Mouse (Mus musculus) CH12.LX (cell line): ENCODE results near the gene Rex1bd. TPM values are rescaled to one million over a fixed set of nuclear protein-coding genes. Genes with fewer than 3 reads are reported as not detected.

Experiments used
- DNase-seq: peaks from one replicate; pipeline ENCODE4 v3.0.0-alpha.2; 2013; ENCODE audit errors: extremely low read depth
- H3K27ac ChIP-seq: 2 replicates; pipeline ENCODE4 v1.5.1; 2012; ENCODE audit warnings: low read depth, mild to moderate bottlenecking, control low read depth, moderate library complexity; ENCODE audit not compliant: insufficient read depth
- H3K27me3 ChIP-seq: replicated peaks from 2 replicates; pipeline ENCODE3; 2012; ENCODE audit warnings: inconsistent platforms
- H3K36me3 ChIP-seq, 2 experiments: replicated peaks in 1 of 2; 2 replicates each; pipeline versions ENCODE3 to v1.6.1; 2012; ENCODE audit warnings: inconsistent platforms in 1 of 2, low read length in 1 of 2, mild to moderate bottlenecking in 1 of 2, mixed read lengths in 1 of 2, moderate library complexity in 1 of 2; ENCODE audit not compliant: control insufficient read depth in 1 of 2, insufficient read depth in 1 of 2
- H3K4me1 ChIP-seq, 2 experiments: 2 replicates each; pipeline ENCODE4 v1.6.1; 2012; ENCODE audit warnings: inconsistent platforms in 1 of 2, moderate library complexity in 1 of 2; ENCODE audit not compliant: insufficient read depth in 2 of 2, control insufficient read depth in 1 of 2
- H3K4me2 ChIP-seq: 2 replicates; pipeline ENCODE4 v1.6.1; 2012; ENCODE audit warnings: low read depth, mild to moderate bottlenecking, control low read depth; ENCODE audit not compliant: poor library complexity, insufficient read depth, severe bottlenecking
- H3K4me3 ChIP-seq, 3 experiments: fragments of 150-350 bp in 1 of 3; sonication (generic) in 1 of 3; replicated peaks in 1 of 3; 2 replicates each; pipeline versions ENCODE3 to v1.5.1; 2011 to 2012; ENCODE audit warnings: low read depth in 2 of 3, low read length in 2 of 3, mild to moderate bottlenecking in 2 of 3, moderate library complexity in 2 of 3, control low read depth in 1 of 3, improper control_type of control experiment in 1 of 3, inconsistent platforms in 1 of 3, mixed read lengths in 1 of 3; ENCODE audit not compliant: poor library complexity in 1 of 3
- H3K79me2 ChIP-seq: replicated peaks from 2 replicates; pipeline ENCODE4 v1.6.1; 2012; ENCODE audit warnings: mild to moderate bottlenecking, moderate library complexity; ENCODE audit not compliant: control insufficient read depth, poor library complexity, insufficient read depth, severe bottlenecking; ENCODE audit errors: extremely low read depth
- H3K9ac ChIP-seq: 2 replicates; pipeline ENCODE4 v1.6.1; 2012; ENCODE audit warnings: low read depth, mild to moderate bottlenecking, control low read depth, moderate library complexity; ENCODE audit not compliant: insufficient read depth
- H3K9me3 ChIP-seq: replicated peaks from 2 replicates; pipeline ENCODE3; 2012; ENCODE audit warnings: low read length, inconsistent platforms, mixed read lengths
- BHLHE40 ChIP-seq: IDR thresholded peaks from 2 replicates; pipeline ENCODE4 v1.6.1; 2011; ENCODE audit warnings: mild to moderate bottlenecking, low read depth, low read length, improper control_type of control experiment
- CHD1 ChIP-seq: IDR thresholded peaks from 2 replicates; pipeline ENCODE4 v1.6.1; 2012; ENCODE audit warnings: low read depth, low read length, improper control_type of control experiment, inconsistent platforms
- EP300 ChIP-seq: IDR thresholded peaks from 2 replicates; pipeline ENCODE4 v1.6.1; 2011; ENCODE audit warnings: low read length, improper control_type of control experiment
- GABPA ChIP-seq: IDR thresholded peaks from 2 replicates; pipeline ENCODE4 v1.6.1; 2012; ENCODE audit warnings: low read depth, low read length, improper control_type of control experiment, inconsistent platforms; ENCODE audit not compliant: insufficient replicate concordance
- HCFC1 ChIP-seq: IDR thresholded peaks from 2 replicates; pipeline ENCODE4 v1.6.1; 2012; ENCODE audit warnings: low read depth, mild to moderate bottlenecking, inconsistent platforms, low read length, improper control_type of control experiment
- MAFK ChIP-seq: IDR thresholded peaks from 2 replicates; pipeline ENCODE4 v1.6.1; 2011; ENCODE audit warnings: low read length, improper control_type of control experiment; ENCODE audit not compliant: insufficient replicate concordance
- MEF2A ChIP-seq: IDR thresholded peaks from 2 replicates; pipeline ENCODE4 v1.6.1; 2014; ENCODE audit warnings: low read depth, mild to moderate bottlenecking, inconsistent platforms, low read length, improper control_type of control experiment, borderline replicate concordance
- PAX5 ChIP-seq: IDR thresholded peaks from 2 replicates; pipeline ENCODE4 v1.6.1; 2012; ENCODE audit warnings: low read length, inconsistent platforms, mixed read lengths
- POLR2AphosphoS2 ChIP-seq: IDR thresholded peaks from 2 replicates; pipeline ENCODE4 v1.6.1; 2011; ENCODE audit warnings: low read depth, low read length, improper control_type of control experiment
- RAD21 ChIP-seq: IDR thresholded peaks from 2 replicates; pipeline ENCODE4 v1.6.1; 2011; ENCODE audit warnings: low read depth, mild to moderate bottlenecking, low read length, improper control_type of control experiment, moderate library complexity
- SIN3A ChIP-seq: IDR thresholded peaks from 2 replicates; pipeline ENCODE4 v1.6.1; 2012; ENCODE audit warnings: low read length, improper control_type of control experiment, inconsistent platforms
- SMC3 ChIP-seq: IDR thresholded peaks from 2 replicates; pipeline ENCODE4 v1.6.1; 2011; ENCODE audit warnings: low read depth, low read length, improper control_type of control experiment
- TBP ChIP-seq: conservative IDR thresholded peaks from 2 replicates; pipeline ENCODE4 v1.6.1; 2011; ENCODE audit warnings: low read depth, low read length, improper control_type of control experiment
- TCF12 ChIP-seq: IDR thresholded peaks from 2 replicates; pipeline ENCODE4 v1.6.1; 2014; ENCODE audit warnings: low read depth, mild to moderate bottlenecking, inconsistent platforms, low read length, improper control_type of control experiment
- USF1 ChIP-seq: IDR thresholded peaks from 2 replicates; pipeline ENCODE4 v1.6.1; 2014; ENCODE audit warnings: low read depth, mild to moderate bottlenecking, inconsistent platforms, low read length, improper control_type of control experiment
- USF2 ChIP-seq: conservative IDR thresholded peaks from 2 replicates; pipeline ENCODE4 v1.6.1; 2011; ENCODE audit warnings: low read depth, low read length, improper control_type of control experiment
- dilution Hi-C: fragments of 300-500 bp; cut with MboI; formaldehyde crosslinking; loops from 2 replicates; pipeline ENCODE4 v1.14.3; 2020; ENCODE audit warnings: low sequenced_read_pairs; ENCODE audit not compliant: extremely low pct_unique_long_range_greater_than_20kb, extremely low pct_ligation_motif_present
- in situ Hi-C: fragments of 300-500 bp; cut with MboI; formaldehyde crosslinking; loops from 3 replicates; pipeline ENCODE4 v1.14.3; 2019; ENCODE audit warnings: low sequenced_read_pairs, low pct_ligation_motif_present, low pct_unique_long_range_greater_than_20kb, mixed read lengths
- polyA plus RNA-seq: library from polyadenylated mRNA; unstranded; fragments of >175 nt; gene quantifications from 2 replicates; pipeline ENCODE4 v1.2.1, GENCODE M21; 2012; ENCODE audit warnings: low read depth; ENCODE audit not compliant: insufficient read length
- total RNA-seq, 2 experiments: library from RNA; depleted of rRNA; stranded (reverse); fragments of 300-350 nt in 1 of 2; fragments of >200 nt in 1 of 2; gene quantifications; 2 replicates each; pipeline ENCODE4 v1.2.3; 2012 to 2014

Gene Rex1bd
- total and polyA plus RNA-seq, 3 experiments: 38.4 to 90.0 (median 47.8) TPM

- H3K27ac ChIP-seq: no peak overlapping the region
- no peak overlapping the region for H3K4me2 ChIP-seq
- no peak overlapping the region for H3K4me3 ChIP-seq
- H3K9me3 ChIP-seq: no peaks in the 10 kb centered on the region
- H3K27me3 ChIP-seq: peaks cover 20% of the 10 kb centered on the region
- H3K9ac ChIP-seq: no peak overlapping the region
- dilution Hi-C loops: no loop called here
- in situ Hi-C loops: loop anchor here (10.0 kb wide), 1 partner anchor 88 kb away; no protein-coding TSS in a partner anchor
- H3K79me2 ChIP-seq: no peaks in the 10 kb centered on the region
- H3K4me1 ChIP-seq: peaks cover 7 to 60% of the 10 kb centered on the region in 2 experiments
- H3K36me3 ChIP-seq: peaks cover 3 to 28% of the 10 kb centered on the region in 2 experiments
- no peak for TF ChIP-seq PAX5
- no peak for TF ChIP-seq GABPA
- DNase-seq: no peak
Measured at GRCm38 (mm10) chr8:70502540-70502939, 4.0 kb downstream of the Rex1bd start.

GRCm38 (mm10) chr8:70501820-70502529 is 4.6 kb downstream of the Rex1bd start:
- H3K4me1 ChIP-seq: peaks cover 6 to 56% of the 10 kb centered on the region in 2 experiments
- H3K9ac ChIP-seq: no peak overlapping the region
- H3K27ac ChIP-seq: no peak overlapping the region
- no peak for DNase-seq
- TF ChIP-seq USF1: no peak
- TF ChIP-seq CHD1: no peak
- no peak for TF ChIP-seq RAD21
- TF ChIP-seq TCF12: no peak
- TF ChIP-seq TBP: no peak
- no peak for TF ChIP-seq HCFC1
- TF ChIP-seq SMC3: no peak
- TF ChIP-seq MAFK: no peak
- TF ChIP-seq BHLHE40: no peak
- no peak for TF ChIP-seq SIN3A
- TF ChIP-seq USF2: no peak
- TF ChIP-seq EP300: no peak
- no peak for TF ChIP-seq MEF2A
- TF ChIP-seq POLR2AphosphoS2: no peak
- TF ChIP-seq, all 38 proteins: peak for 0
- Histone ChIP-seq H3K27me3 (peaks cover 25% of the 10 kb centered on the region), H3K4me3 (no peak overlapping the region), H3K79me2 (no peaks in the 10 kb centered on the region), H3K9me3 (no peaks in the 10 kb centered on the region), H3K4me2 (no peak overlapping the region), H3K36me3 (peaks cover 0 to 22% of the 10 kb centered on the region in 2 experiments)
- in situ Hi-C loops: loop anchor here (10.0 kb wide), 1 partner anchor 87 kb away; no protein-coding TSS in a partner anchor
- dilution Hi-C loops: no loop called here
